Mouse (Mus musculus) brain, embryonic 18.5 days (tissue): ENCODE data around the gene Tmem185a.
"Not testable (repeated sequence)": the region's sequence is repeated elsewhere in the genome, so short reads cannot be mapped to it uniquely, and the experiment has no call there.

Experiments used
- DNase-seq: peaks from one replicate; pipeline ENCODE4 v3.0.0-alpha.2; 2012; ENCODE audit warnings: low read depth, low spot score

Gene Tmem185a

DNA sequence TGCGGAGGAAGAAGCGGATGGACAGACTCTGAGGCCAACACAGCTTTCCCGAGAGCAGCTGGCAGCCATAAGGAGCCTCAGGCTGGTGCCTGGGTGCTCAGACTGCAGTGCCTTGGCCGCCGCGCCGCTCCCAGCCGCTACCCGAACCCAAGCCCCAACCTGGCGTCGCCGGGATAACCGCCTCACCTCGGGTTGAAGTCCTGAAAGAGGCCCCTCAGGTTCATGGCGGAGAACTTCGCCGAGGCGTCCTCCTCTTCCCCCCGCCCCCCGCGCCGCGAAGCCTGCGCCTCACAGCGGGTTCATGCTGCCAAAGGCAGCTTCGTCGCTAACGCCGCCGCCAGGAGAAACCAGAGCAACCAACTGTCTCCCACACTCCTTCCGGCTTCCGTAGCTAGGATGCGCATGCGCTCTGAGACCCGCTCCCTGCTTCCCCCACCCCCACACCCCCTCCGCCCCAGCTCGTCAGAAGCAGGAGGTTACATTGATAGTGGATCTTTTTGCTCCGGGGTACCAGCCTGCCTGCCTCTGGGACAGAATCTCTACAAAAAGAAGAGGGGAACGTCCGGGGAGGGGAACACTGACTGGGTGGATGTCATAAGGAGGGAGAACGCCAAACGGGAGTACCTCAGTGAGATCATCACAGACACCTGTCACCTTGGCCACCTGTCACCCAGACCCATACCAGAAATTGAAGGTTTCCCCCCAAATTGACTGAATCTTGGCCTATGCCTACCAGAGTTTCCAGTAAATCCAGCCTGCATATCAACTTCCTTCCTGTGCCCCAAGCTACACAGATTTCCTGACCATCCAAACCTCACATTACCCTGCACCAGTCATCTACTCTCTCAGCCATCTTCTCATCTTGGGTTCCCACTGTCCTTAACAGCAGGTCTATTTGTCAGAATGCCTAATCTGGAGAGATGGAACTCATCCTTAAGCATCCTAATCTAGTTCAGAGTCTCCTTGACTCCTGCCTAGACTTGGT, at the start of gene Tmem185a:
Gene Tmem185a, minus strand, starts transcription at position 389 of the 985 bp plus-strand sequence.
- DNase-seq, result peak; percentile 66

DNA sequence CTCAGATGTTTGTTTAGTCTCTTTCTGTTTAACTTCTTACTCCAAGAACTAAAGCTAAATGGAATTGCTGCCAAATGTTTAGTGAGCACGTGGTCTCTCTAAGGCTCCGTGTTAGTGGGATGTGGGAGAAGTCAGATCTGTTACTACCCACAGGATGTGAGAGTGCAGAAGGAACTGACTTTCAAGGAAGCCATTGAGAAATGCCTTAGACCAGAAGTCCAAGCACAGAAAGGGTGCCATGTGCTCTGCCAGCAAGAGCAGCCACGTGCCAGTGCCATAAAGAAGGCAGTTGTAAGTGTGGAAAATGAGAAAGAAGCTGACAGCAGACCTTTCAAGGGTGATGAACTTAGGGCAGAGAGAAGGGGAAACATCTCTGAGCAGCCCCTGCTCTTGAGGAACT, 37.4 kb upstream of the Tmem185a start:
- DNase-seq, result not testable (repeated sequence)

- not testable (repeated sequence) for DNase-seq
Measured at GRCm38 (mm10) chrX:70487328-70487727, 10.3 kb upstream of the Tmem185a start.

DNA sequence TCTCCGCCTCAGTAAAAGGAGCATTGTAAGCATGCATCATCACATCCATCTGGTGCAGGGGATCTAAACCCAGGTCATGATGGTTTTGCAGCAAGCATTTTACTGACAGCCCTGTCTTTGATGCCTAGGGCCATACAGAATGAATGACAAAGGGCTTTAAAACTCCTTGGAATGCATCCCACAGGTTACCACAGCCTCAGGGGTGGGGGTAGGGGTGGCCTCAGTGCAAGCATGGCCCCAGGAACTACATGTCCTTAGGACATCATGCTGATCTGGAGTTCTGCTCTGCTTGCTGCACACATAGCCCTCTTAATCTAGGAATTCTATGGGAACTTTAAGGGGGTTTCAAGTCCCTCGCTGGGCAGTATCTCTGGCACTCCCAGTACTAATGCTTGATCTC, 5.2 kb upstream of the Tmem185a start:
- DNase-seq, result no peak

DNA sequence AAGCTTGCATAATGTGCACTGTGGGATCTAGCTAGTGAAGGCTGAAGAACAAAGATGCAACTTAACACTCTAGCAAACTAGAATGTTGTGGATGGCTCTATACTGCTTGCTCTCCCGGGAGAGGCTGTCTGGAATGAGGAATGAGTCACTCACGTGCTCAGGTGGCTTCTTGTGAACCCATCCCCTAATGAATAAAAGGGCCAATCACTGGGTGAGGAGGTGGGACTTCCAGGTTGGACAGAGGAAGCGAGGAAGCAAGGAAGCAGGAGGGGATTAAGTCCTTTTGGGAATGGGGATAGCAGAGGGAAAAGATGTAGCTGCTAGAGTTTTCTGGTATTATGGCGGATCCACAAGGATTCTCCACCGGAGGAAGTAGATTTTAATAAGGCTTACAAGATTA, 1.7 kb upstream of the Tmem185a start:
- no peak for DNase-seq

GRCm38 (mm10) chrX:70475215-70475765, 1.7 kb downstream of the Tmem185a start:
- no peak for DNase-seq

DNA sequence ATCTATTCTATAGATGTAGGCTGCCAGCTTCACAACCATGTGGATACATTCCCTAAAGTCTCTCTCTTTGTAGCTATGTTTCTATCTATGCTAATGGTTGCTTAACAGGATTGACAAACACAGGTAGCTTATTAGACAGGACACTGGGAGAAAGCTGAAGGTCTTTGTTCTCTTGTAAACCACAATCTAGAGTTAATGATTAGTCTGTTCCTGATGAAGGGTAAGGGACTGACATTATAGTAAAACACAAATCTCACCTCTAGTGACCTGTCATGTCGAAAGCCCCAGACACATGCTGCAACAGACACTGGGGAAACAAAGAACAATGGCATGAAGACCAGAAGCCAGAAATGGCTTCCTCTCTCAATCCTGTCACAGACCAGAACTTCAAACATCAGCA, 10.1 kb downstream of the Tmem185a start:
- no peak for DNase-seq

DNA sequence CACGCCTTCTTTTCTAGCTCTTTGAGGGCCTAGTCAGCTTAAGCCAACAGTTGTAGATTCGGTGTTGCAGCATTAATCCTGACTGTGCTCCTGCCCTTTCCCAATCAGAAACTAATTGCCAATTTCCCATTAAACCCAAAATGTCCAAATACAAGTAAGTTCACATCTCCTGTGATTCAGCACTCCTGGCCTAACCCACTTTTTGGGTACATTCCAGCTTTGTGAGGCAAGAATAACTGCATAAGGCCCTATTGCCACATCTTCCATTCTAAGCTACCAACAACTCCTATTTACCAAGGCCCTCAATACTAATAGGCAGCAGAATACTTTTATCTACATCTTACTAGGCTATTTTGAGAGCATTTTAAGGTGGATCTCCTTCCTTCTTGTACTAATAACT, 11.5 kb downstream of the Tmem185a start:
- no peak for DNase-seq

- DNase-seq, result no peak
Measured at GRCm38 (mm10) chrX:70463621-70464020, 13.4 kb downstream of the Tmem185a start.

- not testable (repeated sequence) for DNase-seq
Measured at GRCm38 (mm10) chrX:70452359-70452758, 24.6 kb downstream of the Tmem185a start.

- DNase-seq, result not testable (repeated sequence)
Measured at GRCm38 (mm10) chrX:70425473-70425872, 51.5 kb downstream of the Tmem185a start.
